Mouse (Mus musculus) MEL (cell line): ENCODE data around the gene Kifc1.
"Not testable (repeated sequence)": the region's sequence is repeated elsewhere in the genome, so short reads cannot be mapped to it uniquely, and the experiment has no call there.

Experiments used
- BHLHE40 ChIP-seq: IDR thresholded peaks from 2 replicates; pipeline ENCODE4 v1.6.1; 2012; ENCODE audit warnings: low read depth, mild to moderate bottlenecking, inconsistent platforms, low read length, improper control_type of control experiment, borderline replicate concordance
- CHD2 ChIP-seq: IDR thresholded peaks from 2 replicates; pipeline ENCODE4 v1.6.1; 2011; ENCODE audit warnings: low read length, improper control_type of control experiment
- CTCF ChIP-seq, 3 experiments: IDR thresholded peaks in 2 of 3; conservative IDR thresholded peaks in 1 of 3; 2 replicates each; pipeline ENCODE4 v1.5.1; 2011 to 2012; ENCODE audit warnings: low read length in 3 of 3, low read depth in 2 of 3, mild to moderate bottlenecking in 2 of 3, improper control_type of control experiment in 1 of 3, inconsistent platforms in 1 of 3, mixed read lengths in 1 of 3, moderate library complexity in 1 of 3; ENCODE audit not compliant: control insufficient read depth in 1 of 3, insufficient read depth in 1 of 3, poor library complexity in 1 of 3, severe bottlenecking in 1 of 3
- E2F4 ChIP-seq: IDR thresholded peaks from 2 replicates; pipeline ENCODE4 v1.6.1; 2011; ENCODE audit warnings: low read depth, low read length, improper control_type of control experiment, borderline replicate concordance
- GABPA ChIP-seq: IDR thresholded peaks from 2 replicates; pipeline ENCODE4 v1.6.1; 2012; ENCODE audit warnings: low read depth, mild to moderate bottlenecking, inconsistent platforms, low read length, improper control_type of control experiment, moderate library complexity
- MAZ ChIP-seq: IDR thresholded peaks from 2 replicates; pipeline ENCODE4 v1.6.1; 2012; ENCODE audit warnings: low read depth, mild to moderate bottlenecking, inconsistent platforms, low read length, improper control_type of control experiment
- NELFE ChIP-seq: IDR thresholded peaks from 2 replicates; pipeline ENCODE4 v1.6.1; 2011; ENCODE audit warnings: low read depth, low read length, improper control_type of control experiment
- POLR2A ChIP-seq, 2 experiments: IDR thresholded peaks; 2 replicates each; pipeline ENCODE4 v1.6.1; 2011 to 2012; ENCODE audit warnings: low read length in 2 of 2, mild to moderate bottlenecking in 2 of 2, control low read depth in 1 of 2, improper control_type of control experiment in 1 of 2, low read depth in 1 of 2, moderate library complexity in 1 of 2; ENCODE audit not compliant: control insufficient read depth in 1 of 2, insufficient read depth in 1 of 2, poor library complexity in 1 of 2

- TF ChIP-seq CTCF (IDR thresholded peaks at IDR 0.05 in 2 of 3, conservative IDR thresholded peaks at IDR 0.05 in 1 of 3; ENCODE audit: control insufficient read depth in 1 of 3, insufficient read depth in 1 of 3, low read depth in 2 of 3, low read length in 3 of 3, poor library complexity in 1 of 3, severe bottlenecking in 1 of 3); E2F4; MAZ; CHD2; GABPA; NELFE; POLR2A (IDR thresholded peaks at IDR 0.05; ENCODE audit: control insufficient read depth in 1 of 2, insufficient read depth in 1 of 2, low read depth in 1 of 2, low read length in 2 of 2, poor library complexity in 1 of 2); BHLHE40: not testable (repeated sequence)
These were observed 2.5 kb upstream of the Kifc1 start for GRCm38 (mm10) chr17:33893011-33893410.
